Mouse (Mus musculus) adrenal gland, adult 8-10 months (tissue): ENCODE measurements around the gene Fzd4. TPM values are rescaled to one million over a fixed set of nuclear protein-coding genes. Genes with fewer than 3 reads are reported as not detected.

Source experiments
- DNase-seq: peaks from one replicate; pipeline ENCODE4 v3.0.0; 2022
- total RNA-seq, 4 experiments: library from RNA; stranded (reverse); gene quantifications; 2 replicates each; pipeline ENCODE4 v1.2.4; 2022

Fzd4 gene
- 10 to 100 TPM; 21.9 to 43.3 (median 26.8) TPM for total RNA-seq

DNA sequence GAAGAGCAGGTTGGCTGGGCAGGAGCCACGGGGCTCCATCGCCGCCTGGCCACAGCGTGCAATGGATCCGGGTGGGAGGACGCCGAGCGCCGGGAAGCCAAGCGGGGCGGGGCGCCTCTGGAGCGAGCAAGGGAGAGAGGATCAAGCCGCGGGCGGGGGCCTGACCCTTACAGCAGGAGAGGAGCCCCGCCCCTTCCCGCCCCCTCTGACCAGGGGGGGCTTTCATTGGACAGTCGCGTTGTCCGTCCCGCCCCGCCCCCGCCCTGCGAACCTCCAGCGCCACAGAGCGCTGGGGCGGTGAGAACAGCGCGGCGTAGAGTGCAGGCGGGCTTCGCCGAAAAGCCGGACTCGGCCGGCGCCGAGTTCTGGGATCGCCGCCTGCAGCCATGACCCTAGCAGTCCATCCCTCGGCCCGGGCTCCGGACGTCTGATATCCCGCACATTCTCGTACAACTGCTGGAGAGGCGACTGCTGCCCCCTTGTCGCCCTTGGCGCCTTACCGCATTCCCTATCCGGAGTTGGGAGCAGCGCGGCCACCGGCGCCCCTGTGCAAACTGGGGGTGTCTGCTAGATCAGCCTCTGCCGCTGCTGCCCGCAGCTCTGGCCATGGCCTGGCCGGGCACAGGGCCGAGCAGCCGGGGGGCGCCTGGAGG lies at the start of gene Fzd4, which contains the start of gene Tmem135:
Fzd4 (plus strand) TSS at position 275 of the 653 bp plus-strand sequence.
Tmem135 (minus strand) TSS at position 142 of the 653 bp plus-strand sequence.
- peak; percentile 93 for DNase-seq

DNA sequence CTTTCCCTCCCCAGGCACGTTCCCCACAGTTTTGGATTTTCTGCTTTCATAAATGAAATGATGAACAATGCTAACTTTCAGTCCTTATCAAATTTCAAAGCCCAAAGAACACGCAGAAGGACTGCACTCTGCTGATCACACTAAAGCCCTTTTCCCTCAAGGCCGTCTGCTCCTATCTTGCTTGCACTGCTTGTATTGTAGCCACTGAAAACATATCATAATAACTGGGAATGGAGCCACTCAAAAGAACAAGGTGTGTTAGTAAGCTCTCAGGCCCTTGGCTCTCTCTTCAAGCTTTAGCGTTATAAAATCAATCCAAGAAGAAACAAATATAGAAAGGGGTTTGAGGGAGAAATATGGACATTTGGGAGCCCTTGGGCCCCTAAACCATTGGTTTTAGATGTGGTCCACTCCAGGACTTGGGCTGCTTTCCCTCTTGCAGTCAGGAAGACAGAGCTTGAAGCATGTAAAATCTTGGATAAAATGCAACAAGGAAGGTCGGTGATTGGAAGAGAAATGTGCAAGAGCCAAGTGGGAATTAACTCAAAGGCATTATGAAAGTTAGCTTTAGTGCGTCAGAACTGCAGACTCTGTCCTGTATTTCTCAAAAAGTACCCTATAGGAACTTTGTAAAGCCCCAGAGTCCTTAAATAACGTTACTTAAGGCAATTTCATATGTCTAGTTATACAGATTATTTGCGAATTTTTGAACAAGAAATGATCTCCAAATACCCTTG lies 48.5 kb upstream of the Fzd4 start:
- DNase-seq: no peak

DNA sequence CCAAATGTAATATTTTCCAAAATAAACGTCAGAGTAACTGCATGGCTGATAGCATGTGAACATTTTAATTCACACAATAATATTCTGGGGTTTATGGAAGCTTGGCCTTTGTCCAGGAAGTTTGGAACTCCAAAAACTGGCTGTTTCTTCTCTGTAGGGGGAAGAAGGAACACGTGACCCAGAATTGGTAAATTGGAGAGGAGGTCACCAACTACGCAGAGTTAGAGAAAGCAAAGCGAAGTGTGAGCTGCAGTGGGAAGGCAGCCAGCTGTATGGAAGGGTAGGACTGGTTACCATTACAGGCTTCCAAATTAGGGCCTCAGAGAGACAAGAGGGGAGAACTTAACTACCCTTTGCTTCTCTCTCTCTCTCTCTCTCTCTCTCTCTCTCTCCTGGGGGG lies 47.8 kb upstream of the Fzd4 start:
- no peak for DNase-seq

DNA sequence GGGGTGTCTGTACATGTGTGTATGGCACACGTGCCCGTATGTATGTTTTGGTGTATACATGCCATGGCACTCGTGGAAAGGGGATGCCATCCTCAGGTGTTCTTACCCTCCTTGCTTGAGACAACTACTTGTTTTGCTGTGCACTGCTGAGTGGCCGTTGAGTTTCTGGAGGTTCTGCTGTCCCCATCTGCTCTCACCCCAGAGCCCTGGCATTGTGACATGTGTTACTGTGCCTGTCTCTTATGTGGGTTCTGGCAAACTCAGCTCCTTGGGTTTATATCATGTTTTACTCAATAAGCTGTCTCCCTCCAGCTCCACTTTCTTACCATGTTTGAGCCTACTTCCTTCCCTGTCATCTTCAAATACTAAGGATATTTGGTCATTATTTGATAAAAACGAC lies 40.2 kb upstream of the Fzd4 start:
- DNase-seq: no peak

DNA sequence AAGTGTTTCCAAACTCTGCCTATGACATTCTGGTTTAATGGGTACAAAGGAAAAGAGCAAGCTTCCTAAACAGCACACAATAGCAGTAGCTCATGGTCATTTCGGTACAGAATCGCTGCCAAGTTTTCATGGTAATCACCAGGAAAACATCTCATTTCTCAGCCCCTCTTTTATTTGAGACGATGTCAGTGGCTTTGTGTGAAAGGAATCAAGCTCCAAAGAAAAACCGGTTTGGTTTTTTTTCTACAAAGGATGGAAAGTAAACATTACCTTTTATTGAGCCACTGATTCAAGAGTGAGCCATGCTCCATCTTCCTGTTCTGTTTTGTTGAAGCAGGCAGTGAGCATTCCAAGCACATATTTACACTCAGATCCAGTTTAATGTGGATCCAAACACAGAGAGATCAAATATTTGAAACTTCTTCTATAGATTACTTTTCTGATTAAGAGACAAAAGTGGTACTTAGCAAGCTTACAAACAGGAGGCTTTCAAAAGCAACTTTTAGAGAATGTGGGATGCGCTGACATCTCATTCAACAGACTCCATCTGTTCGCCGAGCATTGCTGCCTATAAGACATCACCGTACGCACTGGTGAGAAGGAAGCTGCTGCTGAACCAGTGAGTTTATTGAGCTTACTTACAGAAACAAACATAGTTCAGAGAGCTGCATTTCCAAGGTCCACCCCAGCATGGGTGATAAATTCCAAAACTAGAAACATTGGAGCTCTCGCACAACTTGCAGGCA lies 38.8 kb upstream of the Fzd4 start:
- DNase-seq: no peak

DNA sequence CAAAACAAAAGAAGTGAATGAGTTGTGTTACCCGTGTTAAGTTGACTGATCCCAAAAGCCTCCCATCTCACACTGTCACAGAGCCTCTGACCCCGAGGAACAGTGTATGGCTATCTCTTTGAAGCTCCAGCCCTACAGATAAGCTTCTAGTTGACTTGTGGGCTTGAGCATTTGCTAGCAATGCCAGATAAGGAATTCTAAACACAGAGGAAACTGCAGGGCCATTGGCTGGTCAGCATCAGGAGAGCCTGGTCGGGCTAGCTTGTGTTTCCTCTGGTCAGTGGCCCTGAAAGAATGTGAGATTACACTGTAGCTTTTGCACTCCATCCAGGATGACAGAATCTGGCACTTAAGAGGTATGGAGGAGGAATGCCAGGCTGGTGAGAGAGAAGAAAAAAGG lies 36.5 kb upstream of the Fzd4 start:
- no peak for DNase-seq

DNA sequence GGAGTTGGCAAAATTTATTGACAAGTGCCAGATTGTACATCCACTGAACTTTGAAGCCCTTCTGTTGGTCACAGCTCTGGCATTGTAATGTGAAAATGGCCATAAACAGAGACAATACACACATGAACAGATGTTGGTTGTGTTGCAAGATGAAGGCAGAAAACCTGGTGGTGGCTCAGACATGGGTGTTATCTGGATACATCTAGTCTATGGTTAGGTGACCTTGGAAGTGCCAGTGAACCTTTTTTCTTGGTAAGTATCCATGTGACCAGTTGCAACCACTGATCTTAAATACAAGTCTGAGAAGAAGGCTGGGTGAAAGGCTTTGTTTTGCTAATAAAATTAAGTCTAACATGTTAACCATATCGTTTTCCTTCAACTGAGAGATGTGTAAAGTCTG lies 34.1 kb upstream of the Fzd4 start:
- DNase-seq: no peak

DNA sequence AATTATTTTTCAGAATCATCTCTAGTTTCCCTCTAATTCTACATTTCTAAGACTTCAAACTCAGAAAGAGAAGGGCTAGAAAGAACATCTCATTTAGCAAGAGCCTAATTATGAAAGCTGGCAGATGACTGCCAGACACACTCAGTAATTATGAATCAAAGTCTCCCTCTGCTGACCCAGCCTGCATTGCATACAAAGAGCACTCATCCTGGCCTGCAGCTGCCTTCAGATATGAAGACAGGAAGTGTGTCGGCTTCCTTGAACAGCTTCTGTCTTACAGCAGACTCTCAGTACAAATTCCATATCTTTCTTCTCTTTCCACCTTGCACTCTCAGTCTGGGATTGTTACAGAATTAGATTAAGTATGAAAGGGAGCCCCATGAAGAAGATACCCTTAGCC lies 33.2 kb upstream of the Fzd4 start:
- DNase-seq: peak; percentile 28

DNA sequence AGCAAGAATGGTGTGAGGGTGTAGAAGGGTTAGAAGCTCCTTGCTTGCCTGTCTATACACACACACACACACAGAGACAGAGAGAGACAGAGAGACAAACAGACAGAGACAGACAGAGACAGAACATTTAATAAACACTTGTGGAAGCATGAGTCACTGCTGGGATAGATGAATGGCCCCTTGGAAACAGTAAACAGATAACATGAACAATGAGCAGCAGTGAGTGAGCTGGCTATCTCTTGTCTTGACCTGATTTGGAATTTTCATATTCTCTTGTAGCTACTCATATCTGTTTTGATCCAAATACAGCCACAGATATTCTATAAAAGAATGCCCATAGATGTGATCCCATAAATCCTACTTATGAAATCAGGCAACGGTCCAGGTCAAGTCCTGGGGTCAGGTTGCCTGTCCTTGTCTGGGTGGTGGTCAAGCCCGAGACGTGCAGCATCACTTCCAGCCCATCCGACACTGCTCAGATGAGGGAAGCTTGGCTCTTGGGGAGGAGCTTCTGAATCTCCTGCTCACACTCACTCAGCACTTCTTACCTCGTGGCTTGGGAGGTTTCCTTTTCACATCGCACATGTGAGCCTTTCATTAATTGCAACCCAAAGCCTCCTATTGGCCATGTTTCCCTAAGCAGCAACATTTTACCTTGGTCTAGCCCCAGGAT lies 32.4 kb upstream of the Fzd4 start:
- no peak for DNase-seq

DNA sequence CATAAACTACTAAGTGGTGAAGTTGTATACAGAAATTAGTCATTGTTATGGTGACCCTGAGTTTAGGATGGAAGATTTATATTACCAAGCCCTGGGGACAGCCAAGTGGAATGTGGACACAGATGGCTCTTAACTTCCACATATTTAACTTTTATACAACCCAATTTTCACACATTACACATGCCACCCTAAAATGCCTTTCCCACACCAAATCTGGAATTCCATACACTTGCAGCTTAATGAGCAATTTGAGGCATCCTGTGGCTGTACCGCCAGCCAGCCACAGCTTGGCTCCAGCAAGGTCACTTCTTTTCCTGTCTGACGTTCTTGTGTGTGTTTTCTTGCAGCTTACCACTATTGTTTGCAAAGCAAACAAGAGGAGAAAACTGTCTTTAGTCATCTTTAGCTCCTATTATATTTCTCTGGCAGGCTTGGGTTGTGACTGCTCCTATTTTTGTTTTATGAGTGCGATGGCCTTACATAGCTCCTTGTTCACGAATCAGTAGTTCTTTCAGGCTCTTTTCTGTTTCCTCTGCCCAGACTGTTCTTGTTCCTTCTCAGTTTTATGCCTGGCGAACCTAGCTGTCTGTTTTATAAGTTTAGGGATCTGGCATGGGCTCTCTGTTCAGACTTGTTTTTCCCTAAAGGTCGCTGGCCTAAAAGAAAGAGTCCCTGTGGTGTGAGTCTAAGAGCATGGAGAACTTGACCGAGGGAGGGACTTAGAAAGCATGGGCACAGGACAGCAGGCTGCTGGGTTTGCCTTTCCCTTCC lies 23.0 kb upstream of the Fzd4 start:
- DNase-seq: no peak

DNA sequence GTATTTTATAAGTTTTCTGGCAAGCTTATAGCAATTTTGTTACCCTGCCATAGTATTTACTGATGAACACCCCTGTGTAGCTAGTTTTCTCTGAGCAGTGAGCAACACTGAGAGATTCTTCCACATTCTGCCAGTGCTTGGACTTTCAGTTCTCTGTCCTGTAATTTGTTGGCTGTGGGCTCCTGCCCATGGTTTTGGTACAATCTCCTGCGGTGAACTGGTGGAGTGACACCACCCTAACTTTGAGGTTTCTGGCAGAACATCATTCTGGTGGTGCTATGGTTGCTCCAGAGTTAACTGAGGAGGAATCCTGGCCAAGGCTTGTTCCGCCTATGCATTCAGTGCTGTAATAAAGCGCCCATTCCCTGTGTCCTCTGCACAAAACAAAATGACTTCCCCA lies 21.3 kb upstream of the Fzd4 start:
- DNase-seq: no peak

DNA sequence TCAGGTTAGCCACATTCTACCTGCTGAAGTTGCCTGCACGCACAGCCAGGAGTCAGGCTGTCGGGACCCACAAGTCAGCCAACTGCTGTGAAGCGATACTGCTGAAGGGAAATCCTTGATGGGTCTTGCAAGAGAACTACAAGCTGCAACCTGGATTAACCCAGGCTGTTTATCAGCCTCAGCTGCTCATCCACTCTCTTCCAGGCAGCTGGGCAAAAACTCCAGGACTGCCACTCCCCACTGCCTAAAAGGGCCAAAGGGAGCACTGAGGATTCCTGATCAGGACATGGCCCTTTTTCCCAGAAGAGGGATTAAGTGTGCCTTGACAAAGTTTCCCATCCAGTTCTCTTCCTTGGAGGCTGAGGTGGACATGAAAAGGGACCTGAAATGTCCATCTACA lies 15.2 kb upstream of the Fzd4 start:
- no peak for DNase-seq

DNA sequence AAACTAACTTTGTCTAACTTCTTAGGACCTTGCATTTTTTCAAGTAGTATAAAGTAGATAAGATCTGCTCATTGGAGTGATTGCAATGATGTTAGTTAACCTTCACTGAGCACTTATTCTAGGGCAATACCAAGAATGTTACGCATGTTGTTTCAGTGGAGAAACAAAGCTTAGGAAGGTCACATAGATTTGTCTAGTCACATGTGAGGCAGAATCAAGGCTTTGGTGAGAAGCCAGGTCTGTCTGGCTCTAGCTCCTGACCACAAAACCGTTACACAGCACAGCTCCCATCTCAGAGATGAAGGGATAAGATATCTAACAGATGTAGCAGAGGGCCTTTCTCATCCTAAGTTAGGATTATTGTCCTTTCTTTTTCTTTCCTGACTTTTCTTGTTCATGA lies 13.5 kb upstream of the Fzd4 start:
- DNase-seq: peak; percentile 72

DNA sequence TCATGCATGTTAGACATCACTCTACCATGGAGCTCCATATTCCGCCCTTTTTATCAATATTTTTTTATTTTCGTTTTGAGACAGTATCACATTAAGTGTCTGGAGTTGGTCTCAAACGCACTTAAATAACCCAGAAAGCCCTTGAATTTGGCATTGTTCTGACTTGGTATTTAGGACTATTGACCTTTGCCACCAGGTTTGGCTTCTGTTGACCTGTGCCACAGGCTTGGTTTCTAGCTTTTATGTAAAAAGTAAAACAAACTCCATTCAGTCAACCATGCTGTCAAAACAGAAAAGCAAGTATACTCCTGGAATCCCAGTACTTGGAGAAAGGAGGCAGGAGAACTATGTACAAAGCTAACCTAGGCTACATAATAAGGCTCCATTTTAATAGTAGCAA lies 12.9 kb upstream of the Fzd4 start:
- no peak for DNase-seq

DNA sequence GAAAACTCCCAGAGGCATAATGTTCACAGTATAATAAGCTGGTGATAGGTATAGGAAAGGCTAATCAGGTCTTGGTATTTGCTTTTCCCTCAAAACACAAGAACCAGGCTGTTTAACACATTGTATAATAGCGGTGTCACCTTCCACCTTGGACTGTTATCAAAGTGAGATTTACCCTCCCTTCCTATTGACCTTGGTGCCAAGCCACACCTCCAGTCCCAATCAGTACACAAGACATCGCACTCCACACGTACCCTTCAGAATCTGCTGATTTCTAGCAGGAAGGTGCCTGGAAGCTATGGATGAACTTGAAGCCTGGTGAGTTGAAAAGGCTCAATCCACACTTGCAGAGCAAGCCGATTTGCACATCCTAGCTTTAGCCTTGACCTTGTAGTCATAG lies 12.3 kb upstream of the Fzd4 start:
- no peak for DNase-seq

DNA sequence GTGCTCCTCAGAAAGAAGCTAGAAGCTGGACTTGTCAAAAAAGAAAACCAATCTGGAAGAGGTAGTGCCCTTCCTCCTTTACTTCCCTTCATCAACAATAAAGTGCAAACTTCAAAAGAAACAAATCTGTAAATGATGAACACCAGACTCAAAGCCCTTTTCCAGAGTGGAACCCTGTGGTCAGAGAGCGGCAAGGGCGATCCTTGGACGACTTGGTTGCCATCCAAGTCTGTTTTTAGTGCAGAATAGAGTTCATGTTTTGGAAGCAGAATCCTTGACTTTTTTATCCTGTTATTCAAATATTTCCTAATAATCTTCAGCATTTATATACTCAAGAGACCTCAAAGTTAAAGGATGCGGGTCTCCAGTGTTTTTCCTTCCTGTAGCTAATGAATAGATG lies 11.8 kb upstream of the Fzd4 start:
- peak; percentile 46 for DNase-seq

DNA sequence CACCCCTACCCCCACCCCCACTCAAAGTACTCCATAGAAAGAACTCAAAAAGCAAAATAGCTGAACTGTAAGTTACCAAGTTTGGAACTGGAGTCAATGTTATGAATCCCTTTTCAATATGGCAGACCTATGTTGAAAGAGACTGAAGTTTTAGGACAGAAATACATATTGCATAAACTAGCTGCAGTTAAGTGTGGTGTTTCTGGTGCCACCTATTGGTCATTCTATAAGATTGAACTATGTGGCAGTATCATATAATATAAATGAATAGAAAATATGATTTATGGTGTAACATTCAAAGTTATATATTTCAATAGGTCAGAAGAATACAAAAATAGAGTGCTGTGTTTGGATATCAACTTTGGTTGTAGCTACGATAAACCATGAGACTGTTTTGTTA lies 11.3 kb upstream of the Fzd4 start:
- DNase-seq: no peak

DNA sequence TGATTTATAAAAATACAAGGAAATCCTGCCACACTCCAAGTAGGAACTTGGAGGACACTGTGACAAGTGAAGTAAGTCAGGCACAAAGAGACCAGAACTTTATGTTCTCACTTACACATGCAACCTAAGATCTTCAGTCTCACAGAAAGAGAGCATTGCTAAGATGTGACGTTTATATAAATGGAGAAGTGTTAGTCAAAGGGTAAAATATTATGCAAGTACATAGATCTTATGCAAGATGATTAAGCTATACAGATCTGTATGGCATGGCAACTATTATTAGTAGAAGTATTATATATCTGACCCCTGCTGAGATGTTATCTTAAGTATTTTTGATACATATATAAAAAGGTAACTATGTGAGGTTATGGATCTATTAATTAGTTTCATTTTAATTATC lies 8.8 kb upstream of the Fzd4 start:
- no peak for DNase-seq

DNA sequence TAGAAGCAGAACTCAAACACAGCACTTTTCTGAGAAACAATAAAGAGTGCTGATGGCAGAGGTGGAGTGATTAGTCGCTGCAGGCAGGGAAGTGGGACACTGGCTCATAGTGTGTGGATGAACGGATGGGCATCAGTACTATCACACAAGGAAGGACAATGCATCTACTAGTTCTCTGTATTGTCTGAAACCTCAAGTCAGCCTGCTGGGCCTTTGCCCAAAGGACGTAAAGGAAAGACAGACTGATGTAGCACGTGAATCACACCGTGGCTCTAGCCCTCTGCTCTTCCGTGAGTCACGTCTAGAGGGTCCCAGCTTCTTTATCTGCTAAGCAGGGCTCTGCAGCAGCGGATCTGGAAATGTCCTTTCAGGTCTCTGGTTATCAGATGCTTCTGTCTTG lies 7.8 kb upstream of the Fzd4 start:
- DNase-seq: no peak

DNA sequence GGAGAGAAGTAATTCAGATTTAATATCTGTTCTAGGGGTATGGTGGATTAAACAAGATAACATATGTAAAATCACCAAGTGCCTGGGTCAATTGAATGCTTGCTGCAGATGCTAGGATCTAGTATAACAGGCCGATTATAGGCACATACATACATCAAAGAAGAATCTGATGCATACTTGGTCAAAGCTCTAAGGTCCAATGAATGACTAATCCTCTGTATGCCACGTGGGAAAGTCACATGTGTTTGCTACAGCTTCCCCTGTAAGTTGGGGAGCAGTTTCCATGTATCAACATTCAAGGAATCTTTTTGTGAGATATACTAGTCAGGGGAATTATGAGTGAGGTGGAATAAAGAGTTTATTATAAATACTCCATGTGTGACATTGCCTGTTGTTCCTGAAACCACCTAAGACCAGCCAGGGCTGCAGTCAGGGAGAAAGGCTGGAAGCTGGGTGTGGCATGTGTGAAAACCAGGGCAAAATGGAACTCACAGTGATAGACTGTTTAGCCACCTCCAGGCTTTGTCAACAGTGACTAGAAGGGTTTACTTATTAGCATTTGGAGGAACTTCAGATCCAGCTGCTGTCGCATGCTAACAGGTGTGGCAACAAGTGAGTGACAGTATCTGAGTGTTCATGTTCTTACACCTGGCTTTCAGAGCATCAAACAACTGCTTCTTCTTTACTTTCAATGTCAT lies 6.2 kb upstream of the Fzd4 start:
- no peak for DNase-seq

DNA sequence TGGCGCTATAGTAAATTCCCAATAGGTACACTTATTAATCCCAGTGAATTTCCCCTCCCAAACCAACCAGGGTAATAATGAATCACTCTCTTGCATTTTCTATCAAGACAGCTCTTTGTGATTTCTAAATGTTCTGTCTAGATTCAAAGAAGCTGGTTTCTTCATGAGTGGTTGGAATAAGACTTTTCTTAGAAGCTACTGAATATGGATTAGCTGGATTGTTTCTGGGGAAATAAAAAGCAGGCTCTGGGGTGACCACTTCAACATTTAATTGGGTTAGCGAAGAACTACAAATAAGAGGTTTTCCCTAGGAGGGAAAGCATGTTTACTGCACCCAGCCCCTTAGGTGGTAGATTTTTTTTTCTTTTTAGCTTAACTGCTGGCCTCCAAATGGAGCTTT lies 3.4 kb upstream of the Fzd4 start:
- no peak for DNase-seq
